Mouse (Mus musculus): ENCODE data around the gene Prkag2.

The Prkag2 gene

DNA sequence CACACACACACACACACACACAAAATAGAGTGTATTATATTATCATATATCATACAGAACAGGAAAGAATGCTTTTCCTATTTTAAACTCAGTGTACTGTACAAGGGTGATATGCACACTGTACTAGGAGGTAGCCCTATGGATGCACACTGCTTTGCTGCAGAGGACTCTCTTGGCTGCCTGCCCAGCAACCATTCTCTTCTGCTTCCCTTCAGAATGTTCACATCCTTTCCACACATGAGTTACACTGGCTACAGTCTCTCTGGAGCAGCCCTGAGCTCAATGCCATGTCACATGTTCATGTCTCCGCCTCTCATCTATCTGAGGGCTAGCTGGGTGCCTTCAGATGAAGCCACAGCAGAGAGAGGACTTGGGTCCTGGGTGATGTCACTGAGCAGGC, 181.3 kb downstream of the Prkag2 start:
- DNase-seq (ENCODE audit: low read depth, low spot score), result no peak

DNA sequence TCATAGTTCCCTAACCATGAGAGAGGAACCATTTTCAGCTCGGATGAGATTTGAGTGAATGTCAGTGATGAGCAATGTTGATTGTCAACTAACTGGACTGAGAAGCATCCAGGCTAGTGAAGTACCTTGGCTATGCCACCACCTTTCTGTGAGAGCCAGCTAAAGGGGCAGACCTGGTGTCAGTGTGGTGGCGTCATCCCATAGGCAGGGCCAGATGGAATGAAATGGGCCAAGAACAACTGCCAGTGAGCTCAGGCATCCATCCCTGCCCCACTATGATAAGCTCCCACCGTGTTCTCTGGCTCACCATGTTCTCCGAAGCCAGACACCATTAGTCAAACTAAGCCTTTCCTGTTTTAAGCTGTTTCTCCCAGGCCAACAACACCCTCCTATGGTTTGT, 183.9 kb downstream of the Prkag2 start:
- DNase-seq (ENCODE audit: low read depth, low spot score), result no peak

DNA sequence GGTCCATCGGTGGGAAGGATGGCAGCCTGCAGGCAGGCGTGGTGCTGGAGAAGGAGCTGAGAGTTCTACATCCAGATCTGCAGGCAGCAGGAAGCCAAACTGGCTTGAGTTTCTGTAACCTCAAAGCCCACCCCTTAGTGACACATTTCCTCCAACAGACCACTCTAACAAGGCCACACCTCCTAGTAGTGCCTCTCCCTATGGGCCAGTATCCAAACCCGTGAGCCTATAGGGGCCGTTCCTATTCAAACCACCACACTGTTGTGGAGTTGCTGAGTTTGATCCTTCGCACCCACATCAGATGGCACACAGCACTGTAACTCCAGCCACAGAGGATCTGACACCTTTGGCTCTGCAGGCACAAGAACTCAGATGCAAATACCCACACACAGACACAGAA, 185.3 kb downstream of the Prkag2 start:
- DNase-seq (ENCODE audit: low read depth, low spot score), result no peak

DNA sequence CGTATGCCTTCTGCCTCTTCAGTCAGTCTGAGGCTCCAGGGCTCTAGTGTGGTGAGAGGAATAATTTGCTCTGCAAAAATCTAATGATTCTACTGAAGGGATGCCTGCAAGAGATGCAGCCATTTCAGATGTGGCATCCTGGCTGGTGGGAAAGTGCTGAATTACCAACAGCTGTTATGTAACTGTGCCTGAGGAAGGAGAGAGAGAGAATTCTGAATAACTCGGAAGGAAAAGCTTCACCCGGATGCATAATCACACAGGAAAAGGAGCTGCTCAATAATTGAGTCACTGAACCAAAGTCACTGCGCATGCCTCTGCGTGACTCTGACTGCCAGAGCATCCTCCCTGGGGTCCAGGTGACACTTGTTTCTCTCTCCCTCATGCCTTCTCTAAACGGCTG, 186.8 kb downstream of the Prkag2 start:
- DNase-seq (ENCODE audit: low read depth, low spot score), result no peak

DNA sequence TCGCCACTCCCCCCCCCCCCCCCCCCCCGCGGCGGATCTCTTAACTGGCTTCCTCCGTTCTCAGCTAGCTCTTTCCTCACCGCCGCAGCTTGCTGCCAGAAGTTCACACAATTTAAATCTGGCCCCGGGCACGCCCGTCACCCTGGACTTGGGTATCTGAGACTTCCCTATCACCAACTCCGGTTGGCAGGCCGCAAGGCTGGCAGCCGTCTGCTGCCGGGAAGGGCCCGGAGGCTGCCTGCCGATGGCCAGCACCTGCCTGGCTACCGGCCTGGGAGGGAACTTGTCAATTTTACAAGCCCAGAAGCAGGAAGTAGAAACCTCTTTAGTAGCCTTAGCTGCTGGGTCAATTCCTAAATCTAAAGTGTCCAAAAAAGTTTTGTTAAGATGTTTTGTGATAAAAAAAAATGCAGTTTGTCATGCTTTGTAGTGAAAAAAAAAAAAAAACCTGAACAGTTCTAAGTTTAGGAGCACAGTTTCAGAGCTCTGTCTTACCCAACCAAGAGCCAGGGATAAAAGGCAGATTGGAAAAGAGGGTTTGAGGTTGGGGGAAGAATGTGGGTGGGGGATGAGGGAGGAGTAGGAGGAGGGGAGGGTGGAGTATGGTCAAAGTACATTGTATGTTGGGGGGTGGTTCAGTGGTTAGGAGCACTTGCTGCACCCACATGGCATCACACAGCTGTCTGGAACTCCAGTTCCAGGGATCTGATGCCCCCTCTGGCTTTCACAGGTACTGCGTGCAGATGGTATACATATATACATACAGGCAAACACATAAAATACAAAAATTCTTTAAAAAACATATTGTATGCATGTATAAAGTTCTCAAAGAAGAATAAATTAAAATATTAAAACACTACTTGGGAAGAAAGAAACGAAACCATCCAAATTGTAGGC, 191.4 kb downstream of the Prkag2 start:
- peak; percentile 60 for DNase-seq (ENCODE audit: low read depth, low spot score)

DNA sequence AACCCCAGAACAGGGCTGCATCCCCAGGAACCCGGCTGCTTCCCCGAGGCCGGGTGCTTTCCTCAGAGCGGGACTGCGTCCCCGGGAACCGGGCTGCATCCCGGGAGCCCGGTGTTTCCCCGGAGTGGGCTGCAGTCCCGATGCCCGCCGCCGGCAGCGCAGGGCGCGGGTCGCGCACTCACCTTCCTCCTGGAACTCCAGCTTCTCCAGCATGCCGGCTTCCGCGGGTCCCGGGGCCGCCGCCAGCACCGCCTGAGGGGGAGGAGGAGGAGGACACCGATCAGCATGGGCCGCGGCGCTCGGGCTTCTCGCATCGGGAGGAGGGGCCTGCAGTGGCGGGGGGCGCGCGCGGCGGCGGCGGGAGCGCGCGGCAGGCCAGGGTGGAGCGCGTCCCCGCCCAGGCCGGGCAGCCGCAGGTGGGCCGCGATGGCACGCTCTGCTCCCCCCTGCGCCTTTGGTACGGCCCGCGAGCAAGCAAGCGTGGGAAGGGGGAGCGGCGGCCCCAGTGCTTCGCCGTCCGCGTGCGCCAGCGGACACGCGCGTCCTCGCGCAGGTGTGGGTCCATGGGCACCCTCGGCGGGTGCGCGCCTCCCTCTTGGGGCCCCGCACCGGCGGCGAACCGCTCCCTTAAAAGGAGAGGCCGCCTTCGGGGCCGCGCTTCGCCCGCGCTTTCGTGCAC, 192.2 kb downstream of the Prkag2 start:
- peak; percentile 92 for DNase-seq (ENCODE audit: low read depth, low spot score)

DNA sequence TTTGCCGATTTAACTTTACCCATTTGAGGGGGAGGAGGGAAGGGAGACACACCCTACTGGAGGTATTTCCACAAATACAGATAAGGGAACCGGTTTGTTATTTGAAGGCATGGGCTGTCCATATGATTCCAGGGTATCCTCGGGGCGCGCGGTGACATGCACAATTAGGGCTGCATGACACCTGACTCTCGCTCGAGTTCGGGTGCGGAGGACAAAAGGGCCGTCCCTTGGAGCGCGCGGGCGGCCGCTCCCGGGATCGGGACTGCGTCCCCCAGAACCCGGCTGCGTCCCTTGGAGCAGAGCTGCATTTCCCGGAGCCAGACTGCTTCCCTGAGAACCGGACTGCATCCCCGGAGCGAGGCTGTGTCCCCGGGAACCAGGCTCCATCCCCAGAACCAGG, 192.7 kb downstream of the Prkag2 start:
- peak; percentile 43 for DNase-seq (ENCODE audit: low read depth, low spot score)

DNA sequence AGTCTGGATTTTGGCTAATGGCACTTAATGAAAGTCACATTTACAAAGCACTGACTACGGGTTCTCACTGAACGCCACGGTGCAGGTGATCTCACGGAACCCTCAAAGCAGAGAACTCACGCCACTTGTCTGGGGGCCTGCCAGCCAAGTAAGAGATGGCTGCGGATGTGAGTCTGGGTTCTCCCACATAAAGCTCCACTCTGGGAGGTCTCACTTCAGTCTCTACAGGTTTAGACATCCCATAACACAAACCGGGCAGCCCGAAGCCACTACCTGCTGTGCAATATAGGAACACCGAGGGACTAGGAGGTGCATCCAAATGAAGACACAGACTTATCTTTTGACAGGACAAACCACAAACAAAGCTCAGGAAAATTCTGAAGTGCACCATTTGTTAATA, 193.6 kb downstream of the Prkag2 start:
- DNase-seq (ENCODE audit: low read depth, low spot score), result no peak

DNA sequence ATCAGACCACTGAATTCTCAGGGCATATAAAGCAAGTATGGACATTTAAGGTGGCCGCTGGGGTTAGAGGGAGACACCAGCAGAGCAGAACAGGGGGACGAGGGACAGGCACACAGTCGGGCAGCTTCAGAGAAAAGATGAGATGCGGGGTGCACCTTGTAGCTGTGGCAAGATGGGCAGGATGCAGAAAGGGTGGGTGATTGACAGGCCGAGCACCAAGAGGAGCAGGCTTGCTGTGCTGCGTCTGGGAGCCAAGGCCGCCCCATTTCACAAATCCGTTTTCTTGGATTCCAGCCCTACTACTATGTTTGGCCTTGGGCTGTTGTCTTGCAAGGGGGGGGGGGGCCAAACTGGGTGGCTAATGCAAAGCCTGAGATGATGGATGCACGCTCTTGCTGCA, 195.5 kb downstream of the Prkag2 start:
- no peak for DNase-seq (ENCODE audit: low read depth, low spot score)

DNA sequence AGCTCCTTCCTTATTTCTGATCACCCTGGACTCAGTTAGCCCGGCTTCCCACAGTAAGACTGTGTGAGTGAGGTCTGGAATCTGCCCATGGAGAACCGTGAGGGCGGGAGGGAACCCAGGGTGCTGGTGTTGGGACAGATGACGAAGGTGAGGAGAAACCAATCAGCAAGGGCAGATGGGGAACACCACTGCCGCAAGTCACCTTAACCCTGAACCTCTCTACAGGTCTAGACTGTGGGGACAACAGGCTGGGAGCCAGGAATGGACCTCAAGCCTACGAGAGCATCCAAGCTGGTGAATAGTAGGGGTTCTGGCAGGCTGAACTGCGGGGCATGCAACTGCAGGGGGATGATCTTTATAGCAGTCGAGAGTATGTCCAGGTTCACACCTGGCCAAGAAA, 196.0 kb downstream of the Prkag2 start:
- DNase-seq (ENCODE audit: low read depth, low spot score), result no peak

DNA sequence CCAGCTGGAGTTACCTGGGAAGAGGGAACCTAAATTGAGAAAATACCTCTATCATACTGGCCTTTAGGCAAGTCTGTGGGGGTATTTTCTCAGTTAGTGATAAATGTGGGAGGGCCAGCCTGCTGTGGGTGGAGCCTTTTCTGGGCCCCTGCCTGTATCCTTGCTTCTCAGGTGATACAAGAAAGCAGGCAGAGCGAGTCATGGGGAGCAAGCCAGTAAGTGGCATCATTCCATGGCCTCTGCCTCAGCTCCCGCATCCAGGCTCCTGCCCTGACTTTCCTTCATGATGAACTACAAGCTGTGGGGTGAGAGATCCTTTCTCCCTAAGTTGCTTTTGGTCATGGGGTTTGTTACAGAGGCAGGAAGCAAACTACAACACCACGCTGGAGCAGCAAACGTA, 196.4 kb downstream of the Prkag2 start:
- DNase-seq (ENCODE audit: low read depth, low spot score), result no peak

DNA sequence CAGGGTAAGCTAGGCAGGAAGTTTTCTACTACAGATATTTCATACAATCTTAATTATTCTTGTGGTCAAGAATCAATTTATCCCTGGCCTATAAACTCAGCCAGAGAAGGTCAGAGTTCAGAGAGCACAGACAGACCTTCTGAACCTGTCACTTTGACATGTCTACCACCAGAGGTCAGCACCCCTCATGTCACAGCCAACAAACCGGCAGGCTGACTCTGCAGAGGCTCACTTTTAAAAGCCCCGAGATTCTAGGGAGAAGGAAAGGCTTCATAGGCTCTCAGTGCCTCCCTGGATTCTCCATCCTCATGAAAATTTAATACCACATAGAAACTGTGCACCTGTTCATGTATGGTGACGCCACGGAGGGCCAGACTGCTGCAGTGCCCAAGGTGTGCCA, 197.6 kb downstream of the Prkag2 start:
- peak; percentile 32 for DNase-seq (ENCODE audit: low read depth, low spot score)

DNA sequence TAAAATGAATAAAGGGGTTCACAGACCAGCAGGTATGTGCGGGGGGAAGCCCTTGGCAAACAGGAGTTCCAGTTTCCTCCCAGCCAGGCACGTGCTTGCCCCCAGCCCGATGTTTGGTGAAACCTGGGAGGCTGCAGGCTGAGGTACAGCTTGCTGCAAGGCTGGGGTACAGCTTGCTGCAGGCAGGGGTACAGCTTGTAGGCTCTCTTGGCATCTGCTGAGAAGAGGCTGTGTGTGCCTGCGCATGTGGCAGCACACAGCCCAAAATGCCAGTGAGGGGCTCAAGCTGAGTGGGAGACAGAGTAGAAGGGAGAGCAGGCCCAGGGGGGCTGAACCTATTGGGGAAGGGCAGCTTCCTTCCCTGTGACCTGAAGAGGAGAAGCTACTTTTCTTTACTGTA, 204.8 kb downstream of the Prkag2 start:
- no peak for DNase-seq (ENCODE audit: low read depth, low spot score)

DNA sequence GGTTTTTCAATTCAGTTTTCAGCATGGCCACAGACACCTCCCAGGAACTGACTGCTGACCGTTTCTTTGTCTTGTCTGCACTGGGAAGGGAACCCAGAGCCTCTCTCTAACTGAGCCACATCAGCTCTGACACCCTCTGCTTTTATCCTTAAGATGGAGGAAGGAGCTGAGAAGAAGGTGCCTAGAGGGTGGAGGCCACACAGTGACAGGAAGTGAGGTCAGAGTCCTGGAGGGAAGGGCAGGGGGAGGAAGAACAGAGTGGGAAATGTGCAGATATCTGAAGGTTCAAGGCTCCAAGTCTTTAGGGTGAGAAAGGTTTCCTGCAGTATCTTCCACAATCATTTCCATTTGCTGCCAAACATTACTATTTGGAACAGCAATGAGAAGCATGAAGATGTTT, 205.6 kb downstream of the Prkag2 start:
- DNase-seq (ENCODE audit: low read depth, low spot score), result no peak

DNA sequence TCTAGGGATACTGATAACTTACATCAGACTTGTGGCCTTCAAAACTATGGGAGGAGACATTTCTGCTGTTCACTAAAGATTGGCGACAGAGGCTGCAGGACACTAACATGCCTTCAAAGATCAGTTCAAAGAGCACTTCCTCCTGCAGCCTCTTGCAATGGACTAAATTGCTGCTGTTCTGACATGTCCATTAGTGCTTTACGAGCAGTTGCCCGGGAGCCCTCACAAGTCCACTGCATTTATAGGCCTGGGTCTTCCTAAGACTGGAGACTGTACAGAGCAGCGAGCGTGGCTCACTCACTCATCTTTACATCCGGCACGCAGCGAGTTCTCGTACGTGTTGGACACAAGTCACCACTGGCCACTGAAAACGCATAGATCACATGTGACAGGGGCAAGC, 208.0 kb downstream of the Prkag2 start:
- no peak for DNase-seq (ENCODE audit: low read depth, low spot score)

DNA sequence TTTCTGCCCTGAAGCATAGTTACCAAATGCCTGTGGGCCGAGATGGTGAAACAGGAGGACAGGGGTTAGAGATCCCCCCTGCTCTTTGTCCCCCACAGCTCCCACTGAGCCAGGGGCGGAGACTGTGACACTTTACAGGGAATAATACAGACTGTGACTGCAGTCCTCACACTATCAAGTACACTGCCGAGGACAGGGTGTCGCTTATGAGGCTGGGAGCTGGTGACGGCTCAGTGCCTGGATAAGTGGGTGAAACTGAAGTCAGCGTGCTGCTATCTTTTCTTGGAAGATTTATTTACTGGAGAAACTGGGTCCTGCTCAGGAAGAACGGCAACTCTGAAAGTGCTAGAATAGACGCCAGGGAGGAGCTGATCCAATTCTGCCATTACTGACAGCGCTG, 210.6 kb downstream of the Prkag2 start:
- no peak for DNase-seq (ENCODE audit: low read depth, low spot score)

DNA sequence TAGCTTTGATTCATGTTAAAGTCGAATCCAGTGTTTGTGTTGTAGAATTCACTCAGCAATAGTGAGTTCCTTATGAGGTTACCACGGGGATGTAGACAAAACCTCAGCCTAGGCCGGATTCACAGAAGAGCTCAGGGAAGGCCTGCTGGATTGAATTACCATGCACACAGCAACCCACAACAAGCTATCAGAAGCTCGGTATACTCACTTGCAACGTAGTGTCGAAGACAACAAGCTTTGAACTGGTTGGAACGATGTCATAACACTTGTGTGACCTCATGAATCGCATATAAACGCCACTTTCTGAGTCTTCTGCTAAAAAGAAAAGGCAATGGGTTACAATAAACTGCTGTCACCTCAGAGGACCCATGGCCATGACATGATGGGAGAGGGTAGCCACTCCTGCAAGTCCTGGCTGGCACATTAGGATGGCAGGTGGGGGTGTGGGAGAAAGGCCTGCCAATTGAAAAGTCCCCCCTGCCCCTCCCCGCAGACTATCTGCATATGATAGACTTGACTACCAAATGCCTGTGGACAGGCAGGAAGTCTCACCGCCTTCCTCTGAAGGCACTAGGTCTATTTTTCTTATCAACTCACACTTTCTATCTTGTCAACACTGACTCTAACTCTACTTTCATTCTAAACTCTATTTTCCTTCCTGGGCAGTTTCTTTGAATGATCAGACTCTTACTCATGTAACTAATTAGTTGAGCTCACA, 211.4 kb downstream of the Prkag2 start:
- no peak for DNase-seq (ENCODE audit: low read depth, low spot score)

DNA sequence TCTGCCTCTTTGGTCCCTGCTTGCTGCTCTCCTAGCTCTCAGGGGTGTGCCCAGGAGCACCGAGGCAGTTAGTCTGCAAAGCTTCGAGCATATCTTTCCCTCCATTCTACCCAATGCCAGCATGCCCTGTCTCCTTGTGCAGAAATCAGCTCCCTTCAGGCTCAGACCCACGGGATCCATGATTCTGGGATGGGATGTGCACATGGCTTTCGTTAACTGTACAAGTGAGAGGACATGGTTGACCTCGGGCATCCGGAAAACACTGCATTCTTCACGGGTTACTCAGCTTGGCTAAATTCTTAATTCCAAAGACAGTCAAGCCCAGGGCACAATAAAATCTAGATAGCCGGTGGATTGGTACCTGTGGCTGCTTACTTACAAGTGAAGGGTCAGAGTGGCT, 213.2 kb downstream of the Prkag2 start:
- no peak for DNase-seq (ENCODE audit: low read depth, low spot score)

DNA sequence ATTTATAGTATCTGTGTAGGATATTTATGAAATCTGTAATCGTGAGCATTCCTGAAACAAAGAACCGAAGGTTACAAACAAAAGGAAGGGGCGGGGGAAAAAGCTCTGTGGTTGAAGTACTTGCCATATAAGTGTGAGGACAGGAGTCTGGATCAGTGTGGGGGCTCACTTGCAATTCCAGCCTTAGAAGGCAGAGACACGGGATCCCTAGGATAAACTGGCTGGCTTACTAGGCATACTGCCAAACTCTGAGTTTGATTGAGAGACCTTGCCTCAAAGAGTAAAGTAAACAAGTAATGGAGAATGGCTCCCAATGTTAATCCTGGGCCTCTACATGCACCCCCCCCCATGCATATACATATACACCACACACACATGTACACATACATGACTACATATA, 221.7 kb downstream of the Prkag2 start:
- DNase-seq (ENCODE audit: low read depth, low spot score), result no peak

DNA sequence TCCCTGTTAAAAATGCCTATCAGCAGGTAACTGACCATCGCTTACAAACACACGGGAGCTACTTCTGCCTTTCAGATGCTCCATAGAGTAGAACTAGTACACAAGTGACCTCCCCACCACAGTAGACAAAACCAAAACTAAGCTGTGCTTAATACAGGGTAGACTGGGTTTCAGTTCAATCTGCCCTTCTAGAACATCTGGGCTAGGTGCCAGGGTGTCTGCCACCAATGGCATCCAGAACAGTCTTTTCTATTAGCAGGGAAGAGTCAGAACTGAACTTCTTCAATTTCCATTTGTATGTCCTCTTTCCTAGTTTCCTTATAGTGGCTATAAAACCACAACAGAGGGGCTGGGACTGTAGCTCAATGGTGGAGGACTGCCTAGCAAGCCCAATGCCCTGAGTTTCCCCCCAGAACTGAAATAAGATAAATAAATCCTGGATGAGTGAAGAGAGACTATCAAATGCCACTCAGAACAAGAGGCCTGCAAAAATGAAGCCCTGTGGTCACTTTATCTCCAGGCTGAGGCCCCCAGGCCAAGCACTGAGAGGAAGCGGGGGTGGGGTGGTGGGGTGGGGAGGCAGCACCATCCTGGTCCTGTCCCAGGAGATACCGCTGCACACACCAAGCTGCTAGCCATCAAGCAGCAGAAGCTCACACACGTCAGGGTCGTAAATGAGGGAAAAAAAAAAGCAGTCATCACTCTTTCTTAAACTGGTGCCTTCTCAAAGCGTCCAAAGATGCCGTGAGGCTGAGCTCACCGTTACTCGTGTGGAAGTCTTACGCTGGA, 222.4 kb downstream of the Prkag2 start:
- no peak for DNase-seq (ENCODE audit: low read depth, low spot score)

DNA sequence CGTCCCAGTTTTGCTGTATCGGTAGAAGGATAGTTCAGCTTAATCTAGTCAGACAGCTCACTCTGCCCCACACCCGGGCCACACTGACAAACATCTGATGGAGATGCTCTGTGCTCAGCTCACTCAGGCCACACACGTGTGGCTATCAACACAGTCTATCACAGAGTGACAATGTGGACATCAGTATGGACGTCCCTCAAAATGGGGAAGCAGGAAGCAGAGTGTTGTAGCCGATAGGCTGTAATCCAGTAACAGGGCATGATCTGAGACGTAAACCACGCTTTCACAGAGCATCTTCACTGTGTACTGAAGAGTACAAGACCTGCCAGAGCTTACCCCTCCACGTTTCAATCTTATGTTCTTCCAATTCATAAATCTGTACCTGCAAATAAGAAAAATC, 223.8 kb downstream of the Prkag2 start:
- DNase-seq (ENCODE audit: low read depth, low spot score), result no peak

DNA sequence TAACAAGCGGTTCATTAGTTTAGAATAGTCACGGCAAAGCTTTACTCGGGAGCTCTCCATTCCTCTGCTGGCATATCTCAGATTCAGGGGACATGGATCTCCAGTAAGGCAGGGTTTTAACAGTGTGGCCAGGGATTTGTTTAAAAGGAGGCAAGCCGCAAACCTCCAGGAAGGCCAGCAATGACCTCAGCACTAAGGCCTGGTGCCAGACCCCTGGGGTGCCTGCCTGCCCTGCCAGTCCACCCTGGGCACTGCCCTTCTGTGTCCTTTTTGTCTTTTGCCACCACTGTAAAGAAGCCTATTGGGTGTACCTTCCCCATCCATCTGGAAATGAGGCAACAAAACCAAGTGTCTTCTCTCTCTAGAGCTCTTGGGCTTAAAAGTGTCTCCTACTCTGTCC, 226.3 kb downstream of the Prkag2 start:
- DNase-seq (ENCODE audit: low read depth, low spot score), result no peak
